ENCODE assay signal across 8 mouse cellular contexts in the genomic region with DNA sequence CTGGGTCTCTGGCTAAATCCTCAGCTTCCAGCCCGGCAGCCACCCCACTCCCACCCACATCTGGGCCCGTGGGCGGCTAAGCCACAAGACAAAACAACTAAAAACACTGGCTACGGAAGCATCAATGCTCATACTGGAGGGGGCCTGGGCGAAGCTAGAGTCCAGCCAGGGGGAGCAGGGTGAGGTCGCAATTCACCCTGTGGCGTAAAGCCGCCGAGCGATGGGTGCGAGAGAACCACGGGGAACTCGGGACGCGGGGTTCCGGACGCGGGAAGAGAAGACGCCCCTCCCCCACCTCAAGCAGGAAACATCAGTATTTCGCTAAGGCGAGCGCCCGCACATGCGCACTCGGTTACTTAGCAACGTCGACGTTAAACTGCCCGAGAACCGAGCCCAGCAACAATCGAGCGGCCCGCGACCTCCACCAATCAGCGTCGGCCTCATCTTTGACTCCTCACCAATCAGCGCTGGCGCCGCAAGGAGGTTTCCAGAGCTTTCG. TPM values are rescaled to one million over a fixed set of nuclear protein-coding genes. Genes with fewer than 3 reads are reported as not detected.
DNase-seq lines count a peak whose midpoint lies in the region; ATAC-seq and TF ChIP-seq lines count a peak whose summit lies in the region.

A gene (plus strand): TSS at position 445 of the 499 bp plus-strand sequence.

- no peak for TF ChIP-seq CTCF in liver, embryonic 14.5 days (IDR thresholded peaks at IDR 0.05; ENCODE audit: low read depth)
- TF ChIP-seq CTCF in stomach, postnatal 0 days (IDR thresholded peaks at IDR 0.05; ENCODE audit: low read depth) = no peak; the same call in 1 of the 2 replicates

- peak; percentile 99 for DNase-seq in c-Kit-positive CD71-negative TER-119-negative erythroid progenitor cells, embryonic 14.5 days (ENCODE audit: low read depth)
- peak; percentile 99 for DNase-seq in forebrain, embryonic 10.5 days (ENCODE audit: extremely low spot score, low spot score)
- DNase-seq in kidney, postnatal 25 days = peak; percentile 100
- DNase-seq in liver, embryonic 14.5 days (ENCODE audit: low read depth in 3 of 3, low spot score in 3 of 3) = peak; percentile 99 to 100 (median 99)
- peak; percentile 99 for DNase-seq in neural tube, embryonic 11.5 days (ENCODE audit: low spot score)
- peak; percentile 99 for DNase-seq in stomach, postnatal 0 days (ENCODE audit: low spot score)

- ATAC-seq in CD4-positive, CD25-positive, alpha-beta regulatory T cell, adult 4 months = peak; percentile 88
- ATAC-seq in heart, embryonic 15.5 days (replicated peaks; ENCODE audit: insufficient number of reproducible peaks, insufficient read depth, low FRiP score, low read depth) = peak; percentile 96
- ATAC-seq in liver, embryonic 14.5 days (ENCODE audit: insufficient read depth) = peak; percentile 90
- peak; percentile 97 for ATAC-seq in neural tube, embryonic 11.5 days (ENCODE audit: insufficient read depth, low FRiP score, low TSS enrichment)
- peak; percentile 94 for ATAC-seq in stomach, postnatal 0 days (ENCODE audit: low FRiP score, low TSS enrichment)

- peak within 1 kb of the TSS; percentile 95 for H3K9ac ChIP-seq in heart, embryonic 15.5 days
- H3K9ac ChIP-seq in liver, embryonic 14.5 days (replicated peaks) = peak within 1 kb of the TSS; percentile 98
- peak within 1 kb of the TSS; percentile 98 for H3K9ac ChIP-seq in neural tube, embryonic 11.5 days (ENCODE audit: low read length)
- H3K9ac ChIP-seq in stomach, postnatal 0 days (ENCODE audit: low read length) = peak within 1 kb of the TSS; percentile 88

- no peaks in the 10 kb centered on the region for H3K27me3 ChIP-seq in forebrain, embryonic 10.5 days (ENCODE audit: poor library complexity, severe bottlenecking)
- H3K27me3 ChIP-seq in heart, embryonic 15.5 days = no peaks in the 10 kb centered on the region
- no peaks in the 10 kb centered on the region for H3K27me3 ChIP-seq in liver, embryonic 14.5 days (ENCODE audit: control insufficient read depth, insufficient read depth, low read length)
- no peaks in the 10 kb centered on the region for H3K27me3 ChIP-seq in neural tube, embryonic 11.5 days (ENCODE audit: control insufficient read depth, insufficient read depth, low read length)
- H3K27me3 ChIP-seq in stomach, postnatal 0 days (ENCODE audit: control insufficient read depth, insufficient read depth, low read length) = no peaks in the 10 kb centered on the region

- peak within 1 kb of the TSS; percentile 100 for H3K27ac ChIP-seq in forebrain, embryonic 10.5 days
- peak within 1 kb of the TSS; percentile 97 for H3K27ac ChIP-seq in heart, embryonic 15.5 days
- H3K27ac ChIP-seq in liver, embryonic 14.5 days = peak within 1 kb of the TSS; percentile 98
- peak within 1 kb of the TSS; percentile 97 for H3K27ac ChIP-seq in neural tube, embryonic 11.5 days (ENCODE audit: low read depth, low read length)
- H3K27ac ChIP-seq in stomach, postnatal 0 days (replicated peaks) = peak within 1 kb of the TSS; percentile 99

- H3K4me2 ChIP-seq in heart, embryonic 15.5 days = peak within 1 kb of the TSS; percentile 90
- H3K4me2 ChIP-seq in liver, embryonic 14.5 days (ENCODE audit: low read depth) = peak within 1 kb of the TSS; percentile 100
- H3K4me2 ChIP-seq in neural tube, embryonic 11.5 days (ENCODE audit: low read depth) = peak within 1 kb of the TSS; percentile 93
- H3K4me2 ChIP-seq in stomach, postnatal 0 days (replicated peaks; ENCODE audit: low read depth) = peak within 1 kb of the TSS; percentile 77

- H3K4me1 ChIP-seq in forebrain, embryonic 10.5 days = peaks cover 43% of the 10 kb centered on the region
- peaks cover 24% of the 10 kb centered on the region for H3K4me1 ChIP-seq in heart, embryonic 15.5 days (replicated peaks)
- peaks cover 21 to 24% of the 10 kb centered on the region in 2 experiments for H3K4me1 ChIP-seq in liver, embryonic 14.5 days (replicated peaks; ENCODE audit: control insufficient read depth in 2 of 2, insufficient read depth in 2 of 2, low read length in 1 of 2)
- H3K4me1 ChIP-seq in neural tube, embryonic 11.5 days (ENCODE audit: control insufficient read depth, insufficient read depth, low read length) = peaks cover 22% of the 10 kb centered on the region
- peaks cover 3% of the 10 kb centered on the region; the same call in 1 of the 2 replicates for H3K4me1 ChIP-seq in stomach, postnatal 0 days (replicated peaks; ENCODE audit: control insufficient read depth, insufficient read depth)

- peaks cover 31% of the 10 kb centered on the region for H3K36me3 ChIP-seq in forebrain, embryonic 10.5 days (replicated peaks)
- peaks cover 22% of the 10 kb centered on the region for H3K36me3 ChIP-seq in heart, embryonic 15.5 days
- H3K36me3 ChIP-seq in liver, embryonic 14.5 days (replicated peaks; ENCODE audit: control insufficient read depth, insufficient read depth, low read depth) = peaks cover 26% of the 10 kb centered on the region
- H3K36me3 ChIP-seq in neural tube, embryonic 11.5 days (ENCODE audit: control insufficient read depth, insufficient read depth, low read length) = no peaks in the 10 kb centered on the region
- 0 out of 2 replicates have a peak, but pooled peaks cover 3% of the 10 kb centered on the region for H3K36me3 ChIP-seq in stomach, postnatal 0 days (ENCODE audit: control insufficient read depth, insufficient read depth, low read length)

- peak; percentile 6; the same call in 1 of the 2 replicates for TF ChIP-seq EP300 in liver, embryonic 14.5 days (IDR thresholded peaks at IDR 0.05; ENCODE audit: low read depth)
- no peak for TF ChIP-seq EP300 in stomach, postnatal 0 days (optimal IDR thresholded peaks at IDR 0.05)

- no peaks in the 10 kb centered on the region for H3K9me3 ChIP-seq in forebrain, embryonic 10.5 days
- no peaks in the 10 kb centered on the region for H3K9me3 ChIP-seq in heart, embryonic 15.5 days (replicated peaks)
- H3K9me3 ChIP-seq in liver, embryonic 14.5 days (ENCODE audit: control insufficient read depth, low read length) = no peaks in the 10 kb centered on the region
- H3K9me3 ChIP-seq in neural tube, embryonic 11.5 days (ENCODE audit: control insufficient read depth, low read length) = no peaks in the 10 kb centered on the region
- H3K9me3 ChIP-seq in stomach, postnatal 0 days (ENCODE audit: control insufficient read depth, low read length) = no peaks in the 10 kb centered on the region

- WGBS in forebrain, embryonic 10.5 days = under 1% methylated on average over 40 of the region's 40 CpGs
- WGBS in heart, embryonic 15.5 days = under 1% methylated on average over 40 of the region's 40 CpGs
- under 1% methylated on average over 40 of the region's 40 CpGs for whole genome bisulfite sequencing in liver, embryonic 14.5 days (ENCODE audit: insufficient replicate concordance)
- WGBS in neural tube, embryonic 11.5 days = under 1% methylated on average over 40 of the region's 40 CpGs
- 0% methylated on average over 32 of the region's 40 CpGs for WGBS in stomach, postnatal 0 days

- H3K4me3 ChIP-seq in forebrain, embryonic 10.5 days = peak within 1 kb of the TSS; percentile 80
- peak within 1 kb of the TSS; percentile 79 for H3K4me3 ChIP-seq in heart, embryonic 15.5 days
- H3K4me3 ChIP-seq in liver, embryonic 14.5 days (ENCODE audit: insufficient read depth in 1 of 2, low read depth in 2 of 2, low read length in 2 of 2) = peak within 1 kb of the TSS; percentile 87 to 91
- peak within 1 kb of the TSS; percentile 75 for H3K4me3 ChIP-seq in neural tube, embryonic 11.5 days (ENCODE audit: low read depth, low read length)
- peak within 1 kb of the TSS; percentile 68 for H3K4me3 ChIP-seq in stomach, postnatal 0 days (ENCODE audit: low read depth, low read length)

RNA-seq across cellular contexts. Expression of the gene that starts here (rescaled TPM):
- 1,000 to 10,000 TPM; 5,826 to 7,831 TPM for polyA plus RNA-seq in CD4-positive, CD25-positive, alpha-beta regulatory T cell, adult 4 months (2017; shearing (Covaris generic))
- polyA plus RNA-seq in forebrain, embryonic 10.5 days (2016; fragmentation: Nextera tagmentation; extraction: Ambion mirVana) = 3,270 and 3,283 TPM in 2 replicates
- 2,445 and 2,567 TPM in 2 replicates for polyA plus RNA-seq in heart, embryonic 15.5 days (2015; fragmentation: Nextera tagmentation; extraction: Ambion mirVana)
- polyA plus RNA-seq in liver, embryonic 14.5 days (2012; rRNA removed) = 1,013 and 1,031 TPM in 2 replicates
- polyA plus RNA-seq in liver, embryonic 14.5 days (2014; fragmentation: Nextera tagmentation; extraction: Ambion mirVana) = 1,383 and 1,393 TPM in 2 replicates
- polyA plus RNA-seq in neural tube, embryonic 11.5 days (2014; fragmentation: Nextera tagmentation; extraction: Ambion mirVana) = 3,903 and 3,916 TPM in 2 replicates
- 1,850 and 1,934 TPM in 2 replicates for polyA plus RNA-seq in stomach, postnatal 0 days (2015; fragmentation: Nextera tagmentation; extraction: Ambion mirVana)

Comparison
In these comparisons a context has a peak if more than half of its experiments do, and no peak if none do; other contexts are left out.
1. Peak in every context shown above with its lines: DNase-seq, ATAC-seq, H3K4me3 ChIP-seq and H3K27ac ChIP-seq.